Mouse (Mus musculus): ENCODE data around the gene Galnt17. TPM values are rescaled to one million over a fixed set of nuclear protein-coding genes. Genes with fewer than 3 reads are reported as not detected.

Gene Galnt17
- total and polyA plus RNA-seq, 3 experiments = 2.0 to 4.6 (median 3.8) TPM

- no peaks in the 10 kb centered on the region for H3K27me3 ChIP-seq (ENCODE audit: control insufficient read depth, insufficient read depth, low read length)
- H3K79me2 ChIP-seq (replicated peaks; ENCODE audit: control insufficient read depth, insufficient read depth, low read length) = no peaks in the 10 kb centered on the region
- TF ChIP-seq CTCF (IDR thresholded peaks at IDR 0.05) (no peak), EP300 (IDR thresholded peaks at IDR 0.05; ENCODE audit: insufficient read depth, low read depth, low read length) (no peak), POLR2A (IDR thresholded peaks at IDR 0.05; ENCODE audit: insufficient read depth, low read depth, low read length) (no peak)
- no peaks in the 10 kb centered on the region for H3K4me1 ChIP-seq (ENCODE audit: control insufficient read depth, insufficient read depth, low read length)
- WGBS = 87% methylated on average over 7 of the region's 7 CpGs
- no peaks in the 10 kb centered on the region for H3K36me3 ChIP-seq (ENCODE audit: control insufficient read depth, insufficient read depth, low read length)
- H3K9ac ChIP-seq (ENCODE audit: low read depth, low read length) = no peak overlapping the region
- no peak overlapping the region for H3K27ac ChIP-seq
- H3K4me3 ChIP-seq = no peak overlapping the region
- no peak for DNase-seq
- intact Hi-C loops (cut with DNase I) = loop anchor here (5.0 kb wide), 1 partner anchor 475 kb away; no protein-coding TSS in a partner anchor
Observed at GRCm38 (mm10) chr5:130952361-130952760, 355.9 kb downstream of the Galnt17 start.

- TF ChIP-seq POLR2A (IDR thresholded peaks at IDR 0.05; ENCODE audit: insufficient read depth, low read depth, low read length) (no peak), EP300 (IDR thresholded peaks at IDR 0.05; ENCODE audit: insufficient read depth, low read depth, low read length) (no peak), CTCF (IDR thresholded peaks at IDR 0.05) (peak; percentile 62)
- intact Hi-C loops (cut with DNase I) = loop anchor here (5.0 kb wide), 1 partner anchor 476 kb away; no protein-coding TSS in a partner anchor
- DNase-seq = peak in 1 of 2 experiments; percentile 3
- no peaks in the 10 kb centered on the region for H3K79me2 ChIP-seq (replicated peaks; ENCODE audit: control insufficient read depth, insufficient read depth, low read length)
- no peaks in the 10 kb centered on the region for H3K27me3 ChIP-seq (ENCODE audit: control insufficient read depth, insufficient read depth, low read length)
- H3K4me3 ChIP-seq = no peak overlapping the region
- no peaks in the 10 kb centered on the region for H3K36me3 ChIP-seq (ENCODE audit: control insufficient read depth, insufficient read depth, low read length)
- WGBS = 47% methylated on average over 6 of the region's 6 CpGs
- no peaks in the 10 kb centered on the region for H3K4me1 ChIP-seq (ENCODE audit: control insufficient read depth, insufficient read depth, low read length)
- no peak overlapping the region for H3K27ac ChIP-seq
- H3K9ac ChIP-seq (ENCODE audit: low read depth, low read length) = no peak overlapping the region
Observed at GRCm38 (mm10) chr5:130950894-130951400, 357.4 kb downstream of the Galnt17 start.

- Histone ChIP-seq H3K27me3 (ENCODE audit: control insufficient read depth, insufficient read depth, low read length) (no peaks in the 10 kb centered on the region), H3K4me3 (no peak overlapping the region), H3K9ac (ENCODE audit: low read depth, low read length) (no peak overlapping the region), H3K79me2 (replicated peaks; ENCODE audit: control insufficient read depth, insufficient read depth, low read length) (no peaks in the 10 kb centered on the region), H3K36me3 (ENCODE audit: control insufficient read depth, insufficient read depth, low read length) (no peaks in the 10 kb centered on the region), H3K4me1 (ENCODE audit: control insufficient read depth, insufficient read depth, low read length) (no peaks in the 10 kb centered on the region), H3K27ac (no peak overlapping the region)
- intact Hi-C loops (cut with DNase I) = loop anchor here (5.0 kb wide), 1 partner anchor 477 kb away; no protein-coding TSS in a partner anchor
- no peak for TF ChIP-seq CTCF (IDR thresholded peaks at IDR 0.05)
- TF ChIP-seq EP300 (IDR thresholded peaks at IDR 0.05; ENCODE audit: insufficient read depth, low read depth, low read length) = no peak
- no peak for TF ChIP-seq POLR2A (IDR thresholded peaks at IDR 0.05; ENCODE audit: insufficient read depth, low read depth, low read length)
- no peak for DNase-seq
- WGBS = 47% methylated on average over 4 of the region's 4 CpGs
Observed at GRCm38 (mm10) chr5:130950421-130950820, 357.9 kb downstream of the Galnt17 start.

GRCm38 (mm10) chr5:130949710-130950109 lies 358.6 kb downstream of the Galnt17 start:
- Histone ChIP-seq H3K27ac (no peak overlapping the region), H3K4me1 (ENCODE audit: control insufficient read depth, insufficient read depth, low read length) (no peaks in the 10 kb centered on the region), H3K36me3 (ENCODE audit: control insufficient read depth, insufficient read depth, low read length) (no peaks in the 10 kb centered on the region), H3K27me3 (ENCODE audit: control insufficient read depth, insufficient read depth, low read length) (no peaks in the 10 kb centered on the region), H3K79me2 (replicated peaks; ENCODE audit: control insufficient read depth, insufficient read depth, low read length) (no peaks in the 10 kb centered on the region), H3K4me3 (no peak overlapping the region), H3K9ac (ENCODE audit: low read depth, low read length) (no peak overlapping the region)
- no peak for DNase-seq
- WGBS = 67% methylated on average over 1 of the region's 1 CpGs
- intact Hi-C loops (cut with DNase I) = loop anchor here (5.0 kb wide), 1 partner anchor 478 kb away; no protein-coding TSS in a partner anchor
- TF ChIP-seq POLR2A (IDR thresholded peaks at IDR 0.05; ENCODE audit: insufficient read depth, low read depth, low read length) = no peak
- TF ChIP-seq CTCF (IDR thresholded peaks at IDR 0.05) = no peak
- no peak for TF ChIP-seq EP300 (IDR thresholded peaks at IDR 0.05; ENCODE audit: insufficient read depth, low read depth, low read length)

GRCm38 (mm10) chr5:130938911-130939608 lies 369.2 kb downstream of the Galnt17 start:
- H3K4me1 ChIP-seq (ENCODE audit: control insufficient read depth, insufficient read depth, low read length) = no peaks in the 10 kb centered on the region
- peak; percentile 20 to 21 for DNase-seq
- H3K4me3 ChIP-seq = no peak overlapping the region
- H3K79me2 ChIP-seq (replicated peaks; ENCODE audit: control insufficient read depth, insufficient read depth, low read length) = no peaks in the 10 kb centered on the region
- H3K27ac ChIP-seq = no peak overlapping the region
- 40% methylated on average over 4 of the region's 4 CpGs for WGBS
- no peaks in the 10 kb centered on the region for H3K27me3 ChIP-seq (ENCODE audit: control insufficient read depth, insufficient read depth, low read length)
- no peaks in the 10 kb centered on the region for H3K36me3 ChIP-seq (ENCODE audit: control insufficient read depth, insufficient read depth, low read length)
- intact Hi-C loops (cut with DNase I) = no loop called here
- TF ChIP-seq EP300 (IDR thresholded peaks at IDR 0.05; ENCODE audit: insufficient read depth, low read depth, low read length) (no peak), POLR2A (IDR thresholded peaks at IDR 0.05; ENCODE audit: insufficient read depth, low read depth, low read length) (no peak), CTCF (IDR thresholded peaks at IDR 0.05) (no peak)
- H3K9ac ChIP-seq (ENCODE audit: low read depth, low read length) = no peak overlapping the region

GRCm38 (mm10) chr5:130938274-130938741 lies 370.0 kb downstream of the Galnt17 start:
- H3K27ac ChIP-seq = no peak overlapping the region
- 17% methylated on average over 7 of the region's 7 CpGs for WGBS

More at GRCm38 (mm10) chr5:130938274-130938741, 370.0 kb downstream of the Galnt17 start:
- no peak overlapping the region for H3K4me3 ChIP-seq
- no peaks in the 10 kb centered on the region for H3K4me1 ChIP-seq (ENCODE audit: control insufficient read depth, insufficient read depth, low read length)
- no peaks in the 10 kb centered on the region for H3K27me3 ChIP-seq (ENCODE audit: control insufficient read depth, insufficient read depth, low read length)
- no peak overlapping the region for H3K9ac ChIP-seq (ENCODE audit: low read depth, low read length)
- no peak for TF ChIP-seq POLR2A (IDR thresholded peaks at IDR 0.05; ENCODE audit: insufficient read depth, low read depth, low read length)
- no peak for TF ChIP-seq CTCF (IDR thresholded peaks at IDR 0.05)
- TF ChIP-seq EP300 (IDR thresholded peaks at IDR 0.05; ENCODE audit: insufficient read depth, low read depth, low read length) = no peak
- intact Hi-C loops (cut with DNase I) = no loop called here
- H3K79me2 ChIP-seq (replicated peaks; ENCODE audit: control insufficient read depth, insufficient read depth, low read length) = no peaks in the 10 kb centered on the region
- H3K36me3 ChIP-seq (ENCODE audit: control insufficient read depth, insufficient read depth, low read length) = no peaks in the 10 kb centered on the region
- peak in 1 of 2 experiments; percentile 2 for DNase-seq
